Mouse (Mus musculus): ENCODE data around the gene Wfdc18. TPM values are rescaled to one million over a fixed set of nuclear protein-coding genes. Genes with fewer than 3 reads are reported as not detected.

The Wfdc18 gene
- total and polyA plus RNA-seq, 3 experiments: not detected

DNA sequence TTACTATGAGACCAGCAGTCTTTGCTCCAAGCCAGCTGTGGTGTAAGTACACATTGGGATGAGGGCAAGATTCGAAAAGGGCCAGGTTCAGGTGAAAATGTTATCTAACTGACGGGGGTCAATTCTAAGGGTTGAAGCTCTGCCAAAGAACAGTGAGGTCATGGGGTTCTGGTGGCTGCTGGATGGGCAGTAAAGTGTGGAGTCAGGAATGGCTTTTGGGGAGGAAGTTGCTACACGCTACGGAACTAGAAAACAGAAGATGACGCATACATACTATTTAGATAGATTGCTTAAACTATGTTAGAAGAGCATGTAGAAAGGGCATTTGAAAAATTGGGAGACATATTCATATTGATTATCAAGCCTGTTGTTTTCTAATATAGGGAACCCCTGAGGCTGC lies 45.3 kb upstream of the Wfdc18 start:
- H3K27ac ChIP-seq (ENCODE audit: control insufficient read depth, low read depth, low read length): no peak overlapping the region
- H3K36me3 ChIP-seq (ENCODE audit: control insufficient read depth in 1 of 2, insufficient read depth in 2 of 2, low read length in 2 of 2): no peaks in the 10 kb centered on the region
- no peak overlapping the region for H3K4me3 ChIP-seq (ENCODE audit: control insufficient read depth in 1 of 2, insufficient read depth in 1 of 2, low read depth in 2 of 2, low read length in 2 of 2)
- H3K9me3 ChIP-seq (replicated peaks; ENCODE audit: insufficient read depth, low read length): no peaks in the 10 kb centered on the region
- H3K79me2 ChIP-seq (ENCODE audit: control insufficient read depth, insufficient read depth, low read length, poor library complexity): no peaks in the 10 kb centered on the region
- peaks cover 41 to 51% of the 10 kb centered on the region in 2 experiments for H3K27me3 ChIP-seq (ENCODE audit: control insufficient read depth in 1 of 2, insufficient read depth in 2 of 2, low read length in 2 of 2)
- H3K4me1 ChIP-seq (ENCODE audit: control insufficient read depth in 1 of 2, insufficient read depth in 2 of 2, low read length in 2 of 2): no peaks in the 10 kb centered on the region
- no peak overlapping the region for H3K9ac ChIP-seq (ENCODE audit: control insufficient read depth, low read depth, low read length, poor library complexity, severe bottlenecking)
- DNase-seq (ENCODE audit: low read depth, low spot score): no peak
- TF ChIP-seq CHD2 (IDR thresholded peaks at IDR 0.05; ENCODE audit: low read length) (no peak), MAX (IDR thresholded peaks at IDR 0.05; ENCODE audit: low read length) (no peak), TBP (IDR thresholded peaks at IDR 0.05; ENCODE audit: low read depth, low read length) (no peak), MAFK (IDR thresholded peaks at IDR 0.05; ENCODE audit: borderline replicate concordance, low read depth, low read length) (no peak), POLR2AphosphoS2 (IDR thresholded peaks at IDR 0.05; ENCODE audit: low read length) (no peak), ZMIZ1 (IDR thresholded peaks at IDR 0.05; ENCODE audit: low read depth, low read length) (no peak), E2F4 (IDR thresholded peaks at IDR 0.05; ENCODE audit: borderline replicate concordance, low read depth, low read length) (no peak), MXI1 (IDR thresholded peaks at IDR 0.05; ENCODE audit: low read depth, low read length) (no peak), NELFE (IDR thresholded peaks at IDR 0.05; ENCODE audit: low read depth, low read length) (no peak), CTCF (IDR thresholded peaks at IDR 0.05 in 2 of 3, conservative IDR thresholded peaks at IDR 0.05 in 1 of 3; ENCODE audit: control insufficient read depth in 1 of 3, insufficient read depth in 1 of 3, low read depth in 2 of 3, low read length in 3 of 3, poor library complexity in 1 of 3, severe bottlenecking in 1 of 3) (no peak), NRF1 (IDR thresholded peaks at IDR 0.05; ENCODE audit: insufficient read depth, low read depth, low read length, poor library complexity, severe bottlenecking) (no peak)

DNA sequence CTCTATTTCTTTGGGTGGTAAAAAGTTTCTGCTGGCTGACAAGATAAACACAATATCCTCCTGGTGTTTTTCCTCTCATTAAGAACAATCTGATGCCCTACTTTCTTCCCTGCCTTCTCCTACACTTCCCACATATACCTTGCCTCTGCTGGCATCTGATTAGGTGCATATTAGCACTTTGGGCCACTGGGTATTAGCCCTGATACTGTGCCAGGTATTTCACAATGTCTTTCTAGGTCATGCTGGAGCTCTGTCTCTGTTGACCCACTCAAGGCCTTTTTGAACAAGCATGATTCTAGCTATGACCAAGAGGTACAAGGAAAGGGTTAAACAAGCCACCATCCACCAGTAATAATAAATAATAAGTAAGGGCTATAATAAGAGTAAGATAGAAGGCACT lies 37.1 kb upstream of the Wfdc18 start:
- Histone ChIP-seq H3K27ac (ENCODE audit: control insufficient read depth, low read depth, low read length) (no peak overlapping the region), H3K9ac (ENCODE audit: control insufficient read depth, low read depth, low read length, poor library complexity, severe bottlenecking) (no peak overlapping the region), H3K4me3 (ENCODE audit: control insufficient read depth in 1 of 2, insufficient read depth in 1 of 2, low read depth in 2 of 2, low read length in 2 of 2) (no peak overlapping the region), H3K4me1 (ENCODE audit: control insufficient read depth in 1 of 2, insufficient read depth in 2 of 2, low read length in 2 of 2) (no peaks in the 10 kb centered on the region), H3K27me3 (ENCODE audit: control insufficient read depth in 1 of 2, insufficient read depth in 2 of 2, low read length in 2 of 2) (peaks cover 5 to 26% of the 10 kb centered on the region in 2 experiments), H3K9me3 (replicated peaks; ENCODE audit: insufficient read depth, low read length) (no peaks in the 10 kb centered on the region), H3K36me3 (ENCODE audit: control insufficient read depth in 1 of 2, insufficient read depth in 2 of 2, low read length in 2 of 2) (no peaks in the 10 kb centered on the region), H3K79me2 (ENCODE audit: control insufficient read depth, insufficient read depth, low read length, poor library complexity) (no peaks in the 10 kb centered on the region)
- no peak for TF ChIP-seq MYB (IDR thresholded peaks at IDR 0.05; ENCODE audit: low read depth, low read length)
- TF ChIP-seq GABPA (IDR thresholded peaks at IDR 0.05; ENCODE audit: low read depth, low read length): no peak
- TF ChIP-seq MYC (IDR thresholded peaks at IDR 0.05; ENCODE audit: low read depth, low read length): no peak
- TF ChIP-seq CHD1 (IDR thresholded peaks at IDR 0.05; ENCODE audit: low read depth, low read length): no peak
- no peak for TF ChIP-seq SMC3 (IDR thresholded peaks at IDR 0.05; ENCODE audit: low read depth, low read length)
- no peak for TF ChIP-seq CHD2 (IDR thresholded peaks at IDR 0.05; ENCODE audit: low read length)
- no peak for TF ChIP-seq UBTF (IDR thresholded peaks at IDR 0.05; ENCODE audit: borderline replicate concordance, insufficient read depth, low read depth, low read length)
- TF ChIP-seq ELF1 (IDR thresholded peaks at IDR 0.05; ENCODE audit: low read depth, low read length): no peak
- no peak for TF ChIP-seq MXI1 (IDR thresholded peaks at IDR 0.05; ENCODE audit: low read depth, low read length)
- no peak for TF ChIP-seq ZMIZ1 (IDR thresholded peaks at IDR 0.05; ENCODE audit: low read depth, low read length)
- peak; percentile 0 for DNase-seq (ENCODE audit: low read depth, low spot score)

Measured in MEL (cell line).